Mouse (Mus musculus) urinary bladder, adult 18-20 months (tissue): Measurements from ENCODE around the gene Hectd2.

Experiments
- DNase-seq, 2 experiments: peaks; one replicate each; pipeline ENCODE4 v3.0.0; 2022; ENCODE audit warnings: low spot score in 2 of 2, mixed read lengths in 2 of 2

Hectd2 gene

GRCm38 (mm10) chr19:36561171-36561570 is 6.7 kb downstream of the Hectd2 start:
- no peak for DNase-seq

- DNase-seq: no peak
Measured at GRCm38 (mm10) chr19:36564396-36564795, 10.0 kb downstream of the Hectd2 start.

GRCm38 (mm10) chr19:36573986-36574385 is 19.5 kb downstream of the Hectd2 start:
- DNase-seq: no peak

DNA sequence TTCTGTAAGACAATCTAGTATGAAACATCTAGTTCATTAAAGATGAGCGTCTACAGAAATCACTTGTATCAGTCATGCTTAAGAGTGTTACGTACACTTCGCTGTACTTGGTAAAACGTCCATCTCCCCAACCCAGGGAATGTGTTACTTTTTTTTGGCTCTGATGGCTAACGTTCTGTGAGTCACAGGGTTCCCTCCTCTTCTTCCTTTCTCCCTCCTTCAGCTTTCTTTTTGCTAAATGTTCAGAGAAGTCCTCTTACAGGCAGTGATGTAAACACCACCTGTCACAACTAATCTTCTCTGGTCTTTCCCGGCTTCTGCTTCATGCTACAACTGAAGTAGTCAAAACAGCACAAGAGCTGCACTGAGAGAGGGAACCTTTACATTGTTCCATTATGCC is 20.7 kb downstream of the Hectd2 start:
- DNase-seq: no peak

- no peak for DNase-seq
Measured at GRCm38 (mm10) chr19:36580874-36581273, 26.4 kb downstream of the Hectd2 start.

DNA sequence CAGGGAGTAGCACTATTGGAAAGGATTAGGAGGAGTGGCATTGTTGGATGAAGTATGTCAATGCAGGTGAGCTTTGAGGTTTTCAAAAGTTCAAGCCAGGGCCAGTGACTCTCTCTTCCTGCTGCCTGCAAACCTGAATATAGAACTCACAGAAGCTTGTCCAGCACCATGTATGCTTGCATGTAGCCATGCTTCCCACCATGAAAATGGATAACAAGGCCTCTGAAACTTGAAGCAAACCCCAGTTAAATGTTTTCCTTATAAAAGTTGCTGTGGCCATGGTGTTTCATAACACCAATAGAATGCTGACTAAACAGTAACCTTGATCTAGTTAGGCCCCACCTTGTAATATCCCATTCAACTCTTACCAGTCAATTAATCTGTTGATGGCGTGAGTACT is 27.7 kb downstream of the Hectd2 start:
- no peak for DNase-seq

DNA sequence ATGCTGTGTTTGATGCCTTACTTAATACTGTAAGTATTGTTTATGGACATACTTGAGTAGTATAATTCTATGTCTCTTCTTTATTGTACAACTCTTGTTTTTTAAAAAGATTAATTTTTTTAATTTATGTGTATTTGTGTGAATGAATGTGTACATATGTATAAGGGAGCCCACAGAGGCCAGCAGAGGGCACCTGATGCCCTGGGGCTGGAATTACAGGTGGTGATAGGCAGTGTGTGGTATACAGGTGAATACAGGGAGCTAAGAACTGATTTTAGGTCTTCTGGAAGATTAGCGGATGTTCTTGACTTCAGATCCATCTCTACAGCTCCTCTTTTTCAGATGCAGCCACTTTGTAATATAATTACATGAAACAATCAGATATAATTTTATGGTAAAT is 31.1 kb downstream of the Hectd2 start:
- DNase-seq: no peak

- peak in 1 of 2 experiments; percentile 6 for DNase-seq
Measured at GRCm38 (mm10) chr19:36594409-36594808, 40.0 kb downstream of the Hectd2 start.

DNA sequence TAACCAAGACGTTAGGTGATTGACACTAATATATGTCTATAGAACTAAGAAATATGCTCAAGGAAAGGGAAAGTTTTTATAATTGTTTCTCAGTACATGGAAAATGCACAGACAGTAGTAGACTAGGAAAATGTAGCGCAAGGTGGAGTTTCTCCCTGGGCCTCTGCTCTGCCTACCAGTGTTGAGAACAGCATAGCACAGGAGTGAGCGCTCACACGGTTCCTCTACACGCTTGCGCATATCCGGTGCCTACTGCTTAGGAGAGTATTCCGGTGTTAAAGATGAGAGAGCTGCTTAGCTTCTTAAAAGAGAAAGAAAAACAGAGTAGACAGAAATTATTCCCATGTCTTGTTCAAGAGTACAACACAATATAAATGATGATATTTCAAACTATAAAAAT is 47.4 kb downstream of the Hectd2 start:
- DNase-seq: no peak

DNA sequence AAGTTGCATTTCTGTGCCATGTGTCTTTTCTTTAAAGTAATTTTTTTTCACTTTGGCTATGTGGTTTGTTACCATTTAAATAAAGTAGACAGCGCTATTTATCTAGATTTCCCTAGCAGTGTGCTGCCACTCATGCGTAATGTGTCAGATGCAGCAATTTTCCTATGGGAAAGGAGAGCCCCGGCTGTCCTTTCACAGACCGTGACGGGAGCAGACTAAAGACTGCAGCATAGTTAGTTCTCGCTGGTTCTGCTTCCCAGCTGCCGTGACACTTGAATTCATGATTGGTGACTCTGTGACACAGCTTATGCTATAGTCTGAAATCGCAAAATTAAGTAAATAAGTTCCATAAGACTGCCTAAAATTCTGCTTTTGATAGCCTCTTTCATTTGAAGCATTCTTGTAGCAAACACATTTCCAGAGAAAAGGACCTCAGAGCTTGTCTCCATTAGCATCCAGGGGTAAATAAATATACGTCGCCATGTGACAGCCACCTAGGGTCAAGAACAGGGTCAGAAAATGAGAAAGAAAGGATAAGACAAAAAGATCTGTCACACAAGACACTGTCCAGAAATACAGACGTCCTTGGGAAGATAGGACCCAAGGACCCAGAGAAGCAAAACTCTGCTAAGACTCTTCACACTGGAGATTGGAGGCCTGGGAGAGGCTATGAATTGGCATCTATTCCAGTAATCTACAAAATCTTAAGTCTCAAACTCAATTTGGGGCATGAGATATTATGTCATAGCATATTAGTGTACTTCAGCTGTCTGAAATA is 48.3 kb downstream of the Hectd2 start:
- DNase-seq: no peak

DNA sequence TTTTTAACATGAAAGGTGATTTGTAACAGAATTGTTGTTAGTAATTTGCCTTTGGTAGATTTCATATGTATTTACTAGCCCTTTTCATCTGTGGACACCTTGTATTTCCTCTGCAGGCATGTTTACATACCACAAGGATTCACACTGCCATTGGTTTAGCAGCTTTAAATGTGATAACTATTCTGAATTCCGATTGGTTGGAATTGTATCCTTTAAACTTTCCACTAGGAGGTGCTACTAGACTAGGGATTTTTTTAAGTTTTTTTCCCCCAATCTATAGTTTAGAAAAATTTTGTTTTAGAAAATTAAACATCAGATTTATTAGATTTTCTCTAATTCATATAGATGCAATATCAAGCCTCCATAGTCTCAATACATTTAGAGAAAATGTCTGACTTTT is 51.8 kb downstream of the Hectd2 start:
- DNase-seq: no peak

- no peak for DNase-seq
Measured at GRCm38 (mm10) chr19:36609229-36609628, 54.8 kb downstream of the Hectd2 start.

- DNase-seq: no peak
Measured at GRCm38 (mm10) chr19:36610309-36610708, 55.9 kb downstream of the Hectd2 start.

- no peak for DNase-seq
Measured at GRCm38 (mm10) chr19:36625906-36626305, 71.5 kb downstream of the Hectd2 start.

- DNase-seq: no peak
Measured at GRCm38 (mm10) chr19:36626881-36627280, 72.4 kb downstream of the Hectd2 start.

GRCm38 (mm10) chr19:36629394-36629910 is 75.0 kb downstream of the Hectd2 start:
- DNase-seq: no peak

- DNase-seq: no peak
Measured at GRCm38 (mm10) chr19:36630361-36630760, 75.9 kb downstream of the Hectd2 start.

GRCm38 (mm10) chr19:36634771-36635170 is 80.3 kb downstream of the Hectd2 start:
- DNase-seq: no peak

GRCm38 (mm10) chr19:36637223-36637622 is 82.8 kb downstream of the Hectd2 start:
- no peak for DNase-seq

GRCm38 (mm10) chr19:36637948-36638587 is 83.6 kb downstream of the Hectd2 start:
- DNase-seq: no peak

- DNase-seq: no peak
Measured at GRCm38 (mm10) chr19:36639072-36639471, 84.6 kb downstream of the Hectd2 start.

DNA sequence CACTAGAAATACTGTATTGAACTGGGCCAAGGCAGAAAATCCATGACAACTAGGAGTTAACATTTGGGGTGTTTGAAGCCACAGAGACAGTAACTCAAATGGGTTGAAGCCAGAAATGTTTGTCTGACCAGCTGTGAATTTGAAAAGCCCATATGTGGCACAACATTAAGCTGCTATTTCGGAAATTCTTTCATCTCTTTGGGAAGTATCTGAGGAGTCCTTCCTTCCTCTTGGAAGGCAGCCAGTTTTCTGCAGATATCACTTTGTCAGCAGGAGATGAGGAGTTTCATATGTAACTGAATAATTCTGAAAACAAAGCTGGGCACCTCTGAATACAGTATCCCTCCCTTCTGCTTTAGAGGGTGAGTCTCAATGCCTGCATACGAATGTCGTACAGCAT is 86.7 kb downstream of the Hectd2 start:
- DNase-seq: no peak

GRCm38 (mm10) chr19:36645308-36645889 is 91.0 kb downstream of the Hectd2 start:
- peak in 1 of 2 experiments; percentile 20 for DNase-seq
